Mouse (Mus musculus) cerebellum, adult 2 months (tissue): ENCODE measurements around the gene Dnttip1.

Experiments used
- CTCF ChIP-seq: fragments of 200-500 bp; IDR thresholded peaks from 2 replicates; pipeline ENCODE4 v1.5.1; 2011; ENCODE audit warnings: low read depth, mild to moderate bottlenecking, control low read depth, low read length, moderate library complexity, borderline replicate concordance; ENCODE audit not compliant: insufficient read depth
- POLR2A ChIP-seq: fragments of 200-500 bp; IDR thresholded peaks from 2 replicates; pipeline ENCODE4 v1.6.1; 2011; ENCODE audit warnings: low read length, control low read depth, borderline replicate concordance; ENCODE audit not compliant: insufficient read depth

GRCm38 (mm10) chr2:164788411-164788810 lies 42.6 kb downstream of the Dnttip1 start:
- TF ChIP-seq CTCF (no peak), POLR2A (no peak)
